Mouse (Mus musculus) T-helper 2 cell (primary cell): ENCODE results near the gene Akr1cl.
"Not testable (repeated sequence)": the region's sequence is repeated elsewhere in the genome, so short reads cannot be mapped to it uniquely, and the experiment has no call there.

Experiments used
- in situ Hi-C: fragments of 300-600 bp; cut with MboI, MseI; formaldehyde crosslinking; loops from one replicate; pipeline ENCODE4 v1.15.1; 2025; ENCODE audit warnings: high pct_unique_total_duplicates

The Akr1cl gene

DNA sequence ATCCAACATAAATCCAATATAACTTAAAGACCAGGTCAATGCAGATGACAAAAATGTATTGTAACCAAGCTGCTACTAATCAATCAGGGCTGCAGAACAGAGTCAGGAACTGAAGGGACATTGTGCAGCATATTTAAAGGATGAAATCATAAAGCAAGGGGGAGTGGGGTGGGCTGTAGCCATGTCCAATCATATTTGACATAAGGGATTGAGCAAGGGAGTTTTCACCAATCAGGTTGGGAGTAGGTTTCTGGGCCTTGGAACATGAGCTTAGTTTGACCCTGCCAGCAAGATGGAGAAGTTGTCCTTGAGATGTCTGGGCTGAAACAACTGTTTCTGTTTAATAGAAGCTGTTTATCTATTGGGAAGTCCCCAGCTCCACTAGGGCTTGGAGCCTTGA is at the start of gene Akr1cl:
Gene Akr1cl (minus strand): TSS at position 119 of the 400 bp plus-strand sequence.
- in situ Hi-C loops = no loop called here

DNA sequence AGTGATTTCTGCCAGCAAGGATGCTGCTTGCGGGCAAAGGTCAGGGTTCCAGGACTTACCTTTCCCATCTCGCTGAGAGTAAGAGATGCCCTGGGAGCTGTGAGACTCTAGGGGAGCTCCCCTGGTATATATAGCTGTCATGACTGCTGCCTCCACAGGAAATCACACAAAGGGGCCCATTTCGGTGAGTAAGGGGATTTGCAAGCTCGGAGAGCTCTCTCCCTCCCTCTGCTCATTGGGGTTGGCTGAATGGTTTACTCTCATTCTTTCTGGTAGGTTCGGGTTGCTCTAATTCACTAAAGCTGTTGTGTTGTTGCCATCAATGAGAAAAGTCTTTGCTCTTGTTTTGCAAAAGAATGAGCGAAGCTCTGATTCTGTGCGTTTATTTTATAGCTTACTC is 49.6 kb upstream of the Akr1cl start, which contains the start of gene Crygb:
Gene Crygb (minus strand): TSS at position 101 of the 400 bp plus-strand sequence.
- in situ Hi-C loops = no loop called here

DNA sequence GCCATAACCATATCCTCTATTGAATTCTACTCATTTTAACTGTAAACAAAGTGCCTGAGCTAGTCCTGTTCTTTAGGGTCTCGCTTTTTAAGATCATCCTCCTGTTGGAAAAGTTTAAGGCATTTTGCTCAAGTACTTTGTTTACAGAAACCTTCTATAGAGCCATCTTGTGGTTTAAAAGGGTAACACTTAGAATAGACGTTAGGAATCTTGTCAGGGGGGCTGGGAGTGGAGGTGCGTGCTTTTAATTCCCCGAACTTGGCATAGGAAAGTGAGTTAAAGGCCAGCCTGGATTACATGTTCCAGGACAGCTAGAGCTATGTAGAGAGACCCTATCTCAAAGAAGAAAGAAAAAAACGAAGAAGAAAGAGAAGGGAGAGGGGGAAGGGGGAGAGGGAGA is 43.0 kb upstream of the Akr1cl start:
- in situ Hi-C loops = no loop called here

DNA sequence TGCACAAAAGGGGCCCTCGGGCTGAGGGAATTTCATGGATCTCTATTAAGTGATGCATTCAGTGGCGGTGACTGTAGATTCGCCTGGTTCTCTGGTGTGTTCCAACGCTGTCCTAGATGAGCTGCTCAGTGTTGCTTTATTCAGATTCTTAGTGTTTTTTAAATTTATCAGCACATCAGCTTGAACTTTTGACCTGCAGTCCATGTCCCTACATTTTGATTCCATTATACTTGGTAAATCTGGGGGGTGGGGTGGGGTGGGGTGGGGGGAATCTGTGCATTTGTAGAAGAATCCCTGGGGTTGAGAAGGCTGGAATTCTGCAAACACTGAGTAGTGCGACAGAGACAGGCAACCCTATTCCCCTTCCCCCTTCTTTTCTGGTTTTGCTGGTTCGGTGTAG is 41.0 kb upstream of the Akr1cl start, which contains the start of gene Crygc:
Gene Crygc (minus strand): TSS at position 101 of the 400 bp plus-strand sequence.
- in situ Hi-C loops = no loop called here

DNA sequence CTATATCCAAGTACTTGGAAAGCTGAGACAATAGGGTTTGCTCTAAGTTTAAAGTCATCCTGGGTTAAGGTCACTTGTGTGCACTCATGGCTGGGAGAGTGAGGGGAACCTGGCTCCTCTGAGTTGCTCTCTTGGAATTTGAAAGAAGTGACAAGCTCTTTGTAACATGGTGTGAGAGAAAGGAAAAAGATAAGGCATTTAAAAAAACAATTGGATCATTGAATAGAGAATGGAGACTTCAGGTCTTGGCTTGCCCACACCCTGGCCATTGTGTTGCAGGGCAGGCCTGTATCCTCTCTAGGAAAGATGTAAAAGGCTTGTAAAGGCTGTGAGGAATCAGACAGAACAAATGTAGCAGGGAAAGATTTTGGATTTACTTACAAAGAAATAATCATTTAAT is 35.3 kb upstream of the Akr1cl start:
- in situ Hi-C loops = no loop called here

DNA sequence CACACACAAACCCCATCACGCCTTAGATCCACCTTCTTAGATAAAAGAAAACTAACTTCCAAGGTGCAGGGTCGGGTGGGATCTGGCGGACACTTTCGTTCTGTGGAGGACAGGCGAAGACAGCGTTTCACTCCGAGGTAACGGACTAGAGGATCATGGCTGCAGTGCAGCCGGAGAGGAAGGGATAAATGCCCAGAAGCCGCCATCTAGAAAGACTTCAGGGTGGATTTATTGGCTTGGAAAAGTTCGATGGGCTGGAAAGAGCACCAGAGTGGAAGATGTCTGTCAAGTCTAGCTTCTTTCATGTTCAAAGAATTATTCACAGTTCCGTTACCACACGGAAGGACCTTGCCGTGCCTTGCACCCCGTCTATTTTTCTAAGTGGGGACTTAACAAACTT is 31.6 kb upstream of the Akr1cl start:
- in situ Hi-C loops = no loop called here

DNA sequence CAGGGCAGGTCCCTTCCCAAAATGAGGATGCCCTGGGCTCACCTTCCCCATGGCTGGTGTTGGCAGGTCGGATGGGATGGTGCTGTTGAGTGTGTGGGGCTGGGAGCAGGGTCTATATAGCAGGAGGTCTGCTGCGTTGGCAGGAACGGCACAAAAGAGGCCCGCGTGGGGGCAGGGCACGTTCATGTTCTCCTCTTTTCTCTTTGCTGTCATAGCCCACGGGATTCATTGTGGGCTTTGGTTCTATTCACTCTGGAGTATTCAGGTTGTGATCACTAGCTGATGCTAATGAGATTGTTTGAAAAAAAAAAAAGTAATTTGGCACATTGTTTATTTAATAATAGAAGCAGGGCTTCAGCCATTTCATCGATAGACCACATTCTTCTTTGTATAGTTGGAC is 30.8 kb upstream of the Akr1cl start, which contains the start of gene Crygd:
Gene Crygd (minus strand): TSS at position 101 of the 400 bp plus-strand sequence.
- in situ Hi-C loops = no loop called here

DNA sequence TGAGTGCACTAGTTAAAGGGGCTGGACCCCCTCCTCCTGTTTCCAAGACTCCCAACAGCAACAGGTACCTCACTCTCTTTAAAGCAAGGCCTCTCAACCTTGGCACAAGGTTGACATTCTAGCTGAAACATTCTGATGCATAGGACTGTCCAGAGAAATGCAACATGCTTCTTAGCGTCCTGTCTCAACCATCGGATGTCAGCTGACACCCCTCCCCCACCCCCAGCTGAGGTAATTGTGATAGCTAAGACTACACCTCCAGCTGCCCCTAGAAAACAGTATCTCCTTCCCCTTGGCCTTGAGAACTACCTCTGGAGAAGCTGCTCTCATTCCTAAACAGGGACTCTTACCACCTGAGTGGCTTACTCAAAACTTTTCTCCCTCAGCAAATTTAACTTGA is 19.6 kb upstream of the Akr1cl start:
- in situ Hi-C loops = no loop called here

DNA sequence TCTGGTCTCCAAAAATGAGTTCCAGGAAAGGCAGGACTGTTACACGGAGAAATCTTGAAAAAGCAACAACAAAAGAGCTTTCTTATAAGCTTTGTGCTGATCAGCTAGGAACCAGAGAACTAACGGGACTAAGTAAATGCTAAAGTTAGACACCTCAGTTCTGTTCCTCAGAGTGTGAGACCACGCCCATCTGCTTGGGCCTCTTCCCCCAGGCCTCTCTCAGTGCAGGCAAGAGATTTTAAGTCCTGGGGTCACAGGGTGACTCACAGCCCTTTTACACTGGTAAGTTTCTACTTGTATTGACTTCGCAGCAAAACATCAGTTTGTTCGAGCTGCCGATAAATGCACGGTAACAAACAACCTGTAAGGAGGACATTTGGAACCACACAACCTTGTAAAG is 19.1 kb upstream of the Akr1cl start:
- in situ Hi-C loops = no loop called here

DNA sequence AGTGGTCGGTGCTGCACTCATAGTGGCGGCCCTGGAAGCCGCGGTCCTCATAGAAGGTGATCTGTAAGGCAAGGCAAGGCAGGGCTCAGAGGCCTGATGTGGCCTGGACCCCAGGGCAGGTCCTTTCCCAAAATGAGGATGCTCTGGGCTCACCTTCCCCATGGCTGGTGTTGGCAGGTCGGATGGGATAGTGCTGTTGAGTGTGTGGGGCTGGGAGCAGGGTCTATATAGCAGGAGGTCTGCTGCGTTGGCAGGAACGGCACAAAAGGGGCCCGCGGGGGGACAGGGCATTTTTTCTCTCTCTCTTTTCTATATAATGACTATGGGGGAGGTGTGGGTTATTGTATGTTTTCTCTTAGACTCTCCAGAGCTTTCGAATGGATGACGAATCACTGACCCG is 18.4 kb upstream of the Akr1cl start, which contains the start of gene Cryge:
Gene Cryge (minus strand): TSS at position 198 of the 400 bp plus-strand sequence.
- in situ Hi-C loops = not testable (repeated sequence)

DNA sequence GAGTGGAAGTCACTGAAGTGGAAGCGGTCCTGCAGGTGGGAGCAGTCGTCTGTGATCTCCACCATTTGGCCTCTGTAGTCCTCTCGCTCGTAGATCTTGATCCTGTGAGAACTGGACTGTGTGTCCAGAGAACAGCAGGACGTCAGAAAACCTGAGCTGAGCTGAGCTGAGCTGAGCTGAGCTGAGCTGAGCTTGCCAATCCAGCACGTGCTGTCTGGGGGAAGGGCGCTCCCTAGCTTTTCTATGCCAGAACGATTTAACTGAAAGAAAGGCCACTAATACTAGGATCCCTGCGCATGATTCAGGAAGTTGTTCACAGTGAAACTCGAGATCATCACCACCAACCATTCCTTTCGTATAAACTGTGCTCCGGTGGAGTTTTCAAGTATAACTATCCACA is 16.2 kb upstream of the Akr1cl start:
- in situ Hi-C loops = loop anchor here (10.0 kb wide), 1 partner anchor 1966 kb away; no protein-coding TSS in a partner anchor

DNA sequence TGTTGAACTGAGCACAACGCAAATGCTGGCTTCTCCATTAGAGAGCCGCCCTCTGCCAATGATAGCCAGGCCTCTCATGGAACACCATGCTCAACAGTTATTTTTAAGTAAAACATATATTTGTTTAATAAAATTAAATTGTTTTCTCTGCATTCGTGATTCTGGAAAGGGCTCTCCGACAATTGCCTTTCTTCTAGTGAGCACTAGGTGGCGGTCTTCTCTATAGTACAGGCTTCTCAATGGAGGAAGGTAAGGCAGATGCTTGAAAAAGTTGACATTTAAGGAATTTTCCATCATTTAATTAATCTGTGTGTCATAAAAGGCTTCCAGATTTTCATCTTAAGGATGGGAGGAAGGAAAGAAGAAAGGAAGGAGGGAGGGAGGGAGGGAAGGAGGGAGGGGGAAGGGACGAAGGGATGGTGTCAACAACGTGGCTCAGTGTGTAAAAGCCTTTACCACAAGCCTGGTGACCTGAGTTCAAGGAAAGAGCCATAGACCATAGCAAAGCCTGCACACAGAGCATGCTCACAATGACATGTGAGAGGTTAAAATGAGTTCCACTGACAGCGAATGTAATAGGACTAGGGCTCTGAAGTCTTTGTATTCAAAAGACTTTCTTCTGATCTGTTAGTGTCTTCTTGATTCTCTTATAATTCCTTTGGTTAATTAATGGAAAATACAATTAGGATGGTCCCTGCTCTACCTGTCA is 14.0 kb upstream of the Akr1cl start:
- in situ Hi-C loops = loop anchor here (10.0 kb wide), 1 partner anchor 1968 kb away; no protein-coding TSS in a partner anchor

DNA sequence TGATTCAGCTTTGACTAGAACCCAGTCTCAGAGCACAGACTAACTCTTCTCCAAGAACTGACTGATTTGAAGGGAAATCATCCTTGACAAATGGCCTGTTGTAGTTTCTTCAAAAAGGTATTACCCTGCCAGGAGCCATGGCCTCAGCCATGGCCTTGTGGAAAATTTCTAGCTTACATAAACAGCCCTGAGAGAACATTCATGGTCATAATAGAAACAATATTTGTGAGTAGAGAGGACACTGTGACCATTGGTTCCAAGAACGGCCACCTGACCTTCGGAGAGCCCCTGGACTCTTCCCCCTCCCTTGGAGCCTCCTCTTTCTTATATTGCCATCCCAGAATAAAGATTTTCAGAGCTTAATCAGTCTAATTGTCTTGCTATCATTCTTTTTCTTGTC is 10.9 kb upstream of the Akr1cl start:
- in situ Hi-C loops = loop anchor here (10.0 kb wide), 1 partner anchor 1971 kb away; no protein-coding TSS in a partner anchor

DNA sequence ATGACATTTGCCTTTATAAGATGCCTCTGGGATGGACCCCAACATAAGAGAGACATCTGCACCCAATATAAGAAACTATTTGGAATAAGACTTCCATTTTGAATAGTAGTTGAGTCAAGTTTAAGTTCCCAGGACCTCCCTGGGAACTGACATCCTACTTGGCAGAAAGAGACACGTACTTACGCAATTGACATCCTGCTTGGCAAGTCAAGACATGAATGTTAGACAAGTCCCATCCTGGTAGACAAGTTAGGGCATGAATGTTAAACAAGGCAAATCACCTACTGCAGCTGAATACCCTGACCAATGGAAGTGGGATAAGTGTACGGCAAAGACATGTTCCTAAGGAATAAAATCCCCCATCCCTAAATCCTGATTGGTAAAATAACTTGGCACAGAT is 9.3 kb upstream of the Akr1cl start:
- in situ Hi-C loops = loop anchor here (10.0 kb wide), 1 partner anchor 1973 kb away; no protein-coding TSS in a partner anchor

DNA sequence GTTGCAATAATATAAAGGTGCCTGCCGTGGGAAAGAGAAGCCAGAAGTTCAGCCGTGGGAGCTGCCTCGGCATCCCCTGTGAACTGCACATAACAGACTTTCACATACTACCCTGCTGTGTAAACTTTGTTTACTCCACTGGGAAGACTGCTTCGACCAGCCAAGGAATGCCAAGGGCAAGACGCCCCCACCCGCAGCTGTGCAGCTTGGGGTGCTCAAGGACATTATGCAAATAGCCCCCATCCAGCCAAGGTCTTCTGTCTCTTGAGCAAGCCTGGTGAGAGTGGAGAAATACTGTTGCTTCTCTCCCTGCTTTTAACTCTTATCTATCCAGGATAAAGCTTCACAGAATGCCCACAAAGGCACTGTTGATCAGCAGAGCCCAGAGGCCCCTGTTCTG is 8.2 kb upstream of the Akr1cl start:
- in situ Hi-C loops = loop anchor here (10.0 kb wide), 1 partner anchor 1974 kb away; no protein-coding TSS in a partner anchor

DNA sequence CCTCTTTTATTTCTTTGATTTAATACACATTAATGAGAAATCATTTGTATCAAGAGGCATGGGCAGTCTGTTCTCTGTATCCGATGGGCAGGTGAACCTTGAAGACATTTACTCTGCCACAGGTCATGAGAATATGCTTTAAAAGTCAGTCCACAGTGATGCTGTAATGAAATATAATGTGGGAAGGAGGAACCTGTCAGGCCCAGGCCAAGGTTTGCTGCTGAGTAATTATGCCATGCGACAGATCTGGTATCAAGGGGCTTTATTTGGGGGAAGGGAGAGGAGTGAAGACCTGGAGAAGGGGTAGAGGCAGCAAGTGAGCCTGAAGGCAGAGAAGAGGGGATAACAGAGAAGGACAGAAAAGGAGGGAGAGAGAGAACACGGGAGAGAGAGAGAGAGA is 7.1 kb upstream of the Akr1cl start:
- in situ Hi-C loops = loop anchor here (10.0 kb wide), 1 partner anchor 1975 kb away; no protein-coding TSS in a partner anchor

DNA sequence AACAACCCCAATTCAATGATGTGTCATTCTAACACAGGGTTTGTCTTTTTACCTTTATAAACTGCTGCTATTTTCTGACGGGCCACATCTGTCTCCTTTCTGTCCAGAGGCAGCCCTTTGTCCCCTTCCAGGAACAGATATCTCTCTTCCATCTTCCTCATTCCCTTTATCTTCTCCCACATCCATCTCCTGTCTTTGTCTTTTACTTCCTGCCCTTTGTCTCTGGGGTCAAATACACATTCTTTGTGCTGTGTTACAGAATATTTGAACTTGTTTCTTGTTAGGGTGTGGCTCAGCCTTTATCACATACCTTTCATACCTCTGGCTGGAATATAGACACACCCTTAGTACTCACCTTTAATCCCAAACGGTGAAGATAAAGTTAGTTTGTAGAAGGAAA is 5.0 kb upstream of the Akr1cl start:
- in situ Hi-C loops = no loop called here

DNA sequence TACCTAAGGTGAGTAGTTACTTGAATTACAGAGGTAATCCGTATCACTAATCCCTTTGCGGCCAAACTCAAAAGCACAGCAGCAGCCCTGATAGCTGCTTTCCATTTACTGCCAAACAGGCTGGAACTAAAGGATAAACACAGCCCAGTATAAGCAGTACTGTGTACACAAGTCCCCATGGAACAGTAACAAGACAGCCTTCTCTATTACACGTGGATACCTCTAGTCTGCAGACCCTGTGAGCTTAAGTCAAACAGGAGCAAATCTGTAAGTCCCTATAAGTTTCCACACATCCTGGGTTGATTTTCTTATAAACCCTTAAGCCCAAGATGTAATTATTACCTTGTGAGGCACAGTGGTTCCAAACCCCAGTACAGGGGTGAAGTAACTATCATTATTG is 3.0 kb upstream of the Akr1cl start:
- in situ Hi-C loops = no loop called here

DNA sequence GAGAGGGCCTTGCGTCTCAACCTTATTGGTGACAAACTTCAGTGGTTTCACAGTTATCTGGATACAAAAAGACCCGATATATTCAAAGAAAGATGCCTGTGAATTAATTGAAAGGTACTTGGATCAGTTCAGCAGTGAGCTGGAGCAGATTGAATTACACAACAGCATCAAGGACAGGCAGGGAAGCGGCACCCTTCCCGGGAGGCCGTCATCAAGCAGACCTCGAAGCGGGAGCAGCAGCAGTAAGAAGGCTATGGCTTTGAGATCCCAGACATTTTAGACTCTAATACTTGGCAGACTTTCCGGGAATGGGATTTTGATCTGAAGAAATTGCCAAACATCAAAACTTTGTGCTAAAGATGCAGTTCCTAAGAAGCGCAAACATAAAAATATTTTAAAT is 4.4 kb downstream of the Akr1cl start:
- in situ Hi-C loops = no loop called here

DNA sequence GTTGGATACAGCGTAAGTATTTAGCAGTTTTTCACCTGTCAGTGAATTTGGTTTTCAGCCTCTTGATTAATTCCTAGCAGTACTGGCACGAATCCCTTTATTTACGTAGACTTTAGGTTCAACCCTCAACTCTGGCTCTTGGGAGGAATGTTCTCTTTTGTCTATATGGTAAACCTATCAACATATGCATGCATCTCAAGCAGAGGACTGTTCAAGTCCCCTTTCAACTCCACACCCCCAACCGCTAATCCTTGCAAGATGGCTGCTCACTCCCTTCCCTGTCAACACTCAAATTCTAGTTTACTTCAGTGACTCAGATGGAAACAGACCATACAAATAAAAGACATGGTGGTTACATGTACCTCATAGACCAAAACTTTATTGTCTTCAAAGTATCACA is 19.8 kb downstream of the Akr1cl start:
- in situ Hi-C loops = no loop called here

DNA sequence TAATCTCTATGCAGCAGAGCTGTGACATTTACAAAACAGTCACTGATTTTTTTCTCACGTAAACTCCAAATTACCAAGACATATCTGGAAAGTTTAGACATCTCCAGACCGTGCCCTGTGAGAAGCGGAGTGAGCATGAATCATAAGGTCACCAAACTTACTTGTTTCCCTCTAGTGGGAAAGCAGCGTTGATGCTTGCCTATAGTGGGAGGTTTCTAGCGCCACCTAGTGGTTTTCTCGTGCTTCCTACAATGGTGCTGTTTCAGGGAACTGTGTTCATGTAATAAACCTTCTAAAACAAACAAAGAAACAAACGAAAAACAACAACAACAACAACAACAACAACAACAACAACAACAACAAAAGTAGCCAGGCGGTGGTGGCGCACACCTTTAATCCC is 22.4 kb downstream of the Akr1cl start:
- in situ Hi-C loops = no loop called here

DNA sequence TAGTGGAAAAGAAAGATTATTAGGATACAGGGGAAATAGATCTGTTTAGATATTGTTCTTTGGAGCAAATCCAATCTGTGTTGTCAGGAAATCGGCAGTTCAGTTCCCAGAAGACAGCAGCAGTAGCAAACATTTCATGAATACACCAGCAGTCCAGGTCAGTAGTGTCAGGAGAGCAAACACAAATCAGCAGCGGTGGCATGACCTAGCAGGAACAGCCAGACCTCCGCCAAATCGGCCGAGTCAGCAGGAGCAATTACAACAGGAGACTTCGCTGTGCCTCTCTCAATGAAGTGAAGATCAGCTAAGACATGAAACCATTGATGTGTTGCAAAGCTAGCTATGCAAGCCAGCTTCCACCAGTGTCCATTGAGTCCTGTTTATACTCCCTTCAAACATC is 27.0 kb downstream of the Akr1cl start:
- in situ Hi-C loops = loop anchor here (10.0 kb wide), 1 partner anchor 261 kb away; no protein-coding TSS in a partner anchor

DNA sequence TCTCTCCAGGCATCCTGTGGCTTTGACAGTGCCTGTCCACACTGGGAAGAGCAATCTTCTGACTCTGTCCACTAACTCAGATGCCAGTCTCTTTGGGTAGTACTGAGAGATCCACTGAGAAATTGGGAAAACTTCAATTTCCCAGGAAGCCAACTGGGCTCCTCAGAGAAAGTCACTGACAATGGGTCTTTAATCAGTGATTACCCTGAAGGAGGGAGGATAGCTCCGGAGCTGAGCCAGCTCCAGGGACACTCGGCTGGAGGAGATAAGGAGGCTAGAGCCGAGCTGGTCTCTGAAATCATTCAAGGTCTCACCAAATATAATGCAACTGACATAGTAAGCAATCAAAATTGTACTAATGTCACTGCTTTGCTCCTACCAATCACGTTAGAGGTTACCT is 28.0 kb downstream of the Akr1cl start:
- in situ Hi-C loops = loop anchor here (10.0 kb wide), 1 partner anchor 260 kb away; no protein-coding TSS in a partner anchor
